Mouse (Mus musculus) right cerebral cortex, adult 18-20 months (tissue): ENCODE results near the gene Hist3h2ba.

Experiments
- DNase-seq: peaks from one replicate; pipeline ENCODE4 v3.0.0; 2022; ENCODE audit warnings: mixed read lengths

The Hist3h2ba gene

DNA sequence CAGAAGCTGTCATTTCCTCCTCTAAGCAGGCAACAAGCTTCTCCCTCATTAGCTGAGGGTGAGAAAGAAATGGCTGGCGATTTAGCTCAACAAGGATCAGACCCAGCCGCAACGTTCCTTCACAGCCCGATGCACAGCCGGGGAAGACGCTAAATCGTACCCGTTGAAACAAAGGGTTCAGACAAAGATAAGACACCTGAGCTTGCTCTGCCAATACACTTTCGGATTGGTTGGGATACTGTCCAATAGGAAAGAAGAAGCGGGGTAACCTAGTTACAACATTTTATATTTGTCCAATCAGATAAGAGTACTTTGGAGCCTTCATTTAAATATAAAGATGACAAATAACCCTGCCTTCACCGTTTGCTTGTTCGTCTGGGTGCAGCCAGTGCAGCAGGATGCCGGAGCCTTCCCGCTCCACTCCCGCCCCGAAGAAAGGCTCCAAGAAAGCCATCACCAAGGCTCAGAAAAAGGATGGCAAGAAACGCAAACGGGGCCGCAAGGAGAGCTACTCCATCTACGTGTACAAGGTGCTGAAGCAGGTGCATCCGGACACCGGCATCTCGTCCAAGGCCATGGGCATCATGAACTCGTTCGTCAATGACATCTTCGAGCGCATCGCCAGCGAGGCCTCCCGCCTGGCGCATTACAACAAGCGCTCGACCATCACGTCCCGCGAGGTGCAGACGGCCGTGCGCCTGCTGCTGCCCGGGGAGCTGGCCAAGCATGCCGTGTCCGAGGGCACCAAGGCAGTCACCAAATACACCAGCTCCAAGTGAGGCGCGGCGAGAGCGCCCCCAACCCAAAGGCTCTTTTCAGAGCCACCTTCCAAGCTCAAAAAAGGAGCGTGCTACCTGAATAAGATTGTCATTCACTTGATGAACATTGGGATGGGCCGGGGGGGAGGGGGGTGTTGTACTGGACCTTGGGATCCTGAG, at the start of gene Hist3h2ba:
Gene Hist3h2ba (plus strand): TSS at position 379 of the 938 bp plus-strand sequence.
- DNase-seq, result peak; percentile 86

GRCm38 (mm10) chr11:58901080-58901479, 47.6 kb upstream of the Hist3h2ba start:
- no peak for DNase-seq

DNA sequence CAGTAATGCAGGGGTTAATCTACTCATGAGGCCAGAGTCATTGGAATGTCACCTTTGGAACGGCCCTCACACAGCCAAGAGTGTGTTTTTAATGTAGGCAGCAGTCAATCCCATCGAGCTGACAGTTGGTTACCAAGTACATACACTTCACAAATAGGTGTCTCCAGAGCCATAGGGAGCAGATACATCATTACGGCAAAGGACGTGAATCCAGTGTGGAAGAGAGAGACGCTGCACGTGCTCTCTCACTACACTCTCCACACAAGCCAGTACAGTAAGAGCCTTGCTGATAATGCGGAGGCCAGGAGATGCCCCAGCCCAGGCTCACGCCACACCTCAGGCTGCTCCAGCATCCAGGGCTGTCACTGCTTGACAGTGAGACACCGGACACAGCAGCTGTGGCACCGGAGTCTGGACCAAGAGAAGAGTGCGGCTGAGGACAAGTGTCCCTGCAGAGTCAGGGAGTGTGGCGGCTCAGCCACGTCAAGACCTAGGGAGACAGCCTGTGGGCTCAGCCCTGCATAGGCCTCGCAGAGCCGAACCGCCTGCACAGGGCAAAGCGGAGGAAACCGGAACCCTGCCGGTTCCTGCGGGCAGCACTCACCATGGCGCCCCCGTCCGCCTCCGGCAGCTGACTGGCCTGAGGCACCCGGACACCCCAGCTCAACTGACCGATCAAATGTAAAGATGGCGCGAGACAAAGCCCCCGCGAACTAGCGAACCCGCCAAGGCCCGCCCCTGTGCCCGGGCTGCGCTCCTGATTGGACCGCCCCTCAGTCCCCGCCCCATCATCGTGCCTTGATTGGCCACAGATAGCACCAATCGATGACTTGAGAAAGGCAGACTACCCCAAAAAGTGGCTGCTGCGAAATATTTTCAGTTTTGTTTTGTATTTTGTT, 45.0 kb upstream of the Hist3h2ba start, which contains the start of gene Zfp39:
Gene Zfp39 (minus strand): TSS at position 715 of the 899 bp plus-strand sequence.
- DNase-seq, result peak; percentile 95

DNA sequence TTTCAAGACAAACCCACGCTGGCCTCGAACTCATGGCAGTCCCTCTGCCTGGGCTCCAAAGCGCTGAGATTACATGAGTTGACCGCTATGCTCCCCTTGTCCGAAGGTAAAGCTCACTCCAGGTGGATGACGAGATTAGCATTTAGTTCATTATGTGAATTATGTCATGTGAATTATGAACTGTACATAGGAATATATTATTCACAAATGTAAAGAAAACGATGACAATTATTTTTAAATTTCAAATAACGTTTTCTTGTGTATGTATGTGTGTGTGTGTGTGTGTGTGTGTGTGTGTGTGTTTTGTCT, 44.4 kb upstream of the Hist3h2ba start:
- DNase-seq, result no peak

- no peak for DNase-seq
These were observed 43.9 kb upstream of the Hist3h2ba start for GRCm38 (mm10) chr11:58904838-58905237.

GRCm38 (mm10) chr11:58913776-58914175, 34.9 kb upstream of the Hist3h2ba start:
- DNase-seq, result no peak

GRCm38 (mm10) chr11:58914461-58915028, 34.2 kb upstream of the Hist3h2ba start:
- no peak for DNase-seq

DNA sequence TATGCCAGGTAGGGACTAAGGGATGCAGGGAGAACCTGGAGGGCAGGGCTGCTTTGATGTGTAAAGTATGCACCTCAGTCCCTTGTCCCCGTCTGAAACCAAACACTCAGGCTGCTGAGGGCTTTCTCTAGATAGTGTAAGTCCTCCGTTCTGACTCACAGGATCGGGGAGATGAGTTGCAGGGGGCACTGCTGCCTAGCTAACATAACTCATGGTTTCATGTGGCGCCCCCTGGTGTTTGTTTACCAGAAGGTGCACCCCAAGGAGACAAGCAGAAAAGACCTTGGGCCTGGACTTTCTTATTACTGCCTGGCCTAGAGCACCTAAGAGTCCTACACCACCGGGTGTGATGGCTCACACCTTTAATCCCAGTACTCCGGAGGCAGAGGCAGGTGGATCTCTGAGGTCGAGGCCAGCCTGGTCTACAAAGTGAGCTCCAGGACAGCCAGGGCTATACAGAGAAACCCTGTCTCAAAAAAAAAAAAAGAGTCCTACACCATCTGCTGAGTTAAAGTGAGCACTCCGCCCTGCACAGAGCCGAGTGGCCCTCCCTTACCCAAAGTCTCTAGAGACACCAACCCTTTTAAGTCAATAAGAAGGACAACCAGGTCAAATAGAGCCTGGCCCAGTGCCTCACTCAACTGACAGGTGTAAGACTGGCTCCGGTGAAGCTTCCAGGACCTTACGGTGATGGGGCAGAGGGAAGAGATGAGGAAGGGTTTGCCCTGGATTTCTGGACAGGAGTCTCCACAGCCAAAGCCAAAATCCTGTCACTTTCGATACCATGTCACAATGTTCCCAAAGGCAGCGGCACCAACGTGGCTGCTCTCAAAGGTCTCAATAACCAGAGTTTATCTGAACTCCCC, 31.6 kb upstream of the Hist3h2ba start:
- no peak for DNase-seq

GRCm38 (mm10) chr11:58917745-58918366, 30.9 kb upstream of the Hist3h2ba start, which contains the start of gene Btnl10:
Gene Btnl10, plus strand, starts transcription at chr11:58917908.
- DNase-seq, result no peak

DNA sequence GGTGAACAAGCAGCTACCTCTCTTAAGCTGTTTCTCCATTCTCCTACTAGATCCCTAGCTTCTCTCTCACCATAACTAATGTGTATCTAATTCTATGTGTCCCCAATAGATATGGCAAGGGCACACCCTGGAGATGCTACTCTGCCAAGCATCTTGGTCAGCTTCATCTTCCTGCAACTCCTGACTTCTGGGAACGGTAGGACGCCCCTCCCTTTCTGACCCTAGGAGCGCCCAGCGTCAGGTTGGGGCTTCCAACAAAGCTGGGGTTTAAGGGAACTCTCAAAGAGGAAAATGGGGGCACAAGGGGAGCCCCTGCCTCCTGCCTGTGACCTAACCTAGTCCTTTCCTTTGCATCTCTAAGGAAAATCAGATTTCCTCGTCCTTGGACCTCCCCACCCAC, 30.0 kb upstream of the Hist3h2ba start:
- no peak for DNase-seq

DNA sequence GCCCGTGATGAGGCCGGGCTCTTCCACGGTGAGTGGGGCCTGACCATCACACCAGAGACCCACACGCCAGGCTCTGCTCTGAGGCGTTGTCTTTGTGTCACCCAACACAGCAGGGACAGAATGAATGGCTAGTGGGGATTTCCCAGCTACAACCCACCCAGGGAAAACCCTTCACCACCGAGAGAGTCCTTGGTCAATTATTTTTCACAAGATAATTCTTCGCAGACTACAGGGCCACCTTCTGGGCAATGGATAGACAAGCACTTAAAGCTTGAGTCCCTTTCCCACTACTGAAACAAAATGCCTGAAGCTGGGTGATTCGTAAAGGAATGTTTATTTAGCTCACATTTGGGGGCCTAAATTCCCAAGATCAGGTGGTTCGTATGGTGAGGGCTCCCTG, 26.3 kb upstream of the Hist3h2ba start:
- no peak for DNase-seq

DNA sequence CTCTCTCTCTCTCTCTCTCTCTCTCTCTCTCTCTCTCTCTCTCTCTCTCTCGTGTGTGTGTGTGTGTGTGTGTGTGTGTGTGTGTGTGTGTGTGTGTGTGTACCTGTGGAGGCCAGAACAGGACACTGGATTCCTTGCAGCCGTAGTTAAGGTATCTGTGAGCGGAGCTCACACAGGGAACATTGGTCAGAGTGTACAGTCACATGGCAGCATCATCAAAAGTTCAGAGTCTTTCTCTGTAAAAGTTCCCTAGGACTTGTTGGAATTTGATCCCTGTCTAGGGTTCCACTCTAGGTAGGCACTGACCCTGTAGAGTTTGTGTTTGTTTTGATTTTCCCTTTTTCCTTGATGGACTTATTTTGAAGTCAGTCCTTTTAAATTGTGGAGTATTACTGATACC, 22.1 kb upstream of the Hist3h2ba start:
- no peak for DNase-seq

DNA sequence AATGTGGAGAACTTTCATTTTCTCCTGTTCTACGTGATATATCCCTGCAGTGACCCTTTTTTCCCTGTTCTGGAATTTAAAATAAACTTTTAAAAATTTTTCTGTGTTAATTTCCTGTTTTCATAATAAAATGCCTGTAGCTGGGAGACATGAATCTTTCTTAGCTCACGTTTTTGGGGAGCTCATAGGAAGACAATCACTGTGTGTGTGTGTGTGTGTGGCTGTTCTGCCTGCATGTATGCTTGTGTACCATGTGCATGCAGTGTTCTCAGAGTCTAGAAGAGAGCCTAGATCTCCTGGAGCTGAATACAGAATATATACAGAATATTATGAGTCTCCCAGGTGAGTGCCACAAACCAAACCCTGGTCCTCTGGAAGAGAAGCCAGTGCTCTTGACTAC, 21.7 kb upstream of the Hist3h2ba start:
- DNase-seq, result no peak

- DNase-seq, result no peak
These were observed 20.7 kb upstream of the Hist3h2ba start for GRCm38 (mm10) chr11:58927790-58928651.

GRCm38 (mm10) chr11:58929055-58929454, 19.7 kb upstream of the Hist3h2ba start:
- no peak for DNase-seq

GRCm38 (mm10) chr11:58929641-58930040, 19.1 kb upstream of the Hist3h2ba start:
- no peak for DNase-seq

GRCm38 (mm10) chr11:58930254-58930653, 18.5 kb upstream of the Hist3h2ba start:
- no peak for DNase-seq

DNA sequence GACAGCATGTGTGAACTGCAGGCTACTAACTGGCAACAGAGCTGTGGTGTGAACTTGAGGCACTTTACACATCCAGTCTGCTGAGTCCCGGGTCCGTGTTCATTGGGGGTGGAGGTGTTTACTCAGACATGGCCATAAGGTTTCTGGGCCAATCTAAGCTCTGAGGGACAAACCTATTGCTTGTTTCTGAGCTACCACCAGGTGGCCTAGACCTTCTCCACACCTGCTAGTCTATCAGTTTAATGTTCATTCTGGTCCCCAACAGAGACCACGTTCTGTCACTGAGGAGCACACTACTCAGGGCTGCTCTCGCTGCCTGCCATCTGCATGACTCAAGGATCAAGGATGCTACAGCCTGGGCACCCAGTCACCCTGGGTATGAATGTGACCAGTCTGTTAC, 17.1 kb upstream of the Hist3h2ba start:
- DNase-seq, result no peak

- no peak for DNase-seq
These were observed 10.8 kb upstream of the Hist3h2ba start for GRCm38 (mm10) chr11:58937909-58938308.

DNA sequence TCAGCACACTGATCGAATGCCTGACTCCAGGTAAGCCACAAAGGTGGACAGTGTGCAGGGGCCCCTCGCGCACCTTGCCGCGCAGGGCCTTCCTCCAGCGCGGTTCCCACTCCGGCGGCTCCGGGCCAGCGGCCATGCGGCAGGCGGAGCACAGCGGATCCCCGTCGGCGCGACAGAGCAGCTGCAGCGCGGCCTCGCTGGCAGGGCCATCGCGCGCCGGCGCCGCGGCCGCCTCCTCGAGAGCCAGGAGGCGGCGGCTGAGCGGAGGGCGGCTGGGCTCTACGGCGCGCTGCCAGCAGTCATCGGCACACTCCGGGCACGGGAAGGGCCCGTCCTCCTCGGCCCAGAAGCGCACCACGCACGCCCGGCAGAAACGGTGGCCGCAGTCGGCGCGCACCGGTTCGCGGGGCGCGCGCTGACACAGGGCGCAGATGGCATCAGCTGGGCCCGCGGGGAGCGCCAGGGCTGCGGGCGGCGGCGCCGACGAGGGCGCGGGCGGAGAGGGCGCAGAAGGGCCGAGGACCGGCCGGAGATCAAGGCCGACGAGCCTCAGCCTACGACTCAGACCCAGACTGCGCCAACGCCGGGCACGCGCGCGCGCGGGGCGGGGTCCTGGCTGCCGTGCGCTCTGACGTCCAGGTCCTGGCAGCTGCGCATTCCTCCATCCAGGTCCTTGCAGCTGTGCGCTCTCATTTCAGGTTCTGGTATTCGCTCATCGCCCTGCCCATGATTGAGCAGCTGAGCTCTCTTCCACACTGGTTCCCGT, 10.2 kb upstream of the Hist3h2ba start, which contains the start of gene Rnf187:
Gene Rnf187 (minus strand): TSS at position 595 of the 766 bp plus-strand sequence.
- DNase-seq, result peak; percentile 95
